Mouse (Mus musculus): ENCODE results near the gene Rnf43. TPM values are rescaled to one million over a fixed set of nuclear protein-coding genes. Genes with fewer than 3 reads are reported as not detected.

Gene Rnf43
- total RNA-seq, 2 experiments from 2014 or later: 0.15 to 0.38 TPM

GRCm38 (mm10) chr11:87779392-87779791 is 116.9 kb downstream of the Rnf43 start:
- no peak for DNase-seq
- intact Hi-C loops (cut with DNase I): loop anchor here (10.0 kb wide), 1 partner anchor 565 kb away; no protein-coding TSS in a partner anchor

- intact Hi-C loops (cut with DNase I): no loop called here
- no peak for DNase-seq
Observed at GRCm38 (mm10) chr11:87780130-87780529, 117.6 kb downstream of the Rnf43 start.

Small RNA genes within 50 kb of the gene (microRNA-seq; reads per million reads assigned to microRNA genes)
- gene Mir142 (0 reads per million in 2 experiments), gene Mir142b (0 reads per million in 2 experiments)

Other genes starting within 250 kb of the Rnf43 start
- gene Gm11492, start 96.1 kb upstream of the Rnf43 start, total RNA-seq (2021): not detected
- 10 to 100 TPM; 11.3 to 11.9 TPM for gene Sept4, start 93.8 kb upstream of the Rnf43 start, total RNA-seq (2021)
- 10 to 100 TPM in 1 of 2 experiments, 1 to 10 TPM in 1; 8.9 to 13.4 TPM for gene Mtmr4, start 70.6 kb upstream of the Rnf43 start, total RNA-seq (2021)
- gene Hsf5, start 45.6 kb upstream of the Rnf43 start, total RNA-seq (2021): not detected
- 10 to 100 TPM; 26.8 to 37.6 TPM for gene Supt4a, start 74.8 kb downstream of the Rnf43 start, total RNA-seq (2021)
- gene Tspoap1, start 97.8 kb downstream of the Rnf43 start, total RNA-seq (2021): under 1 TPM in 1 of 2 experiments, not detected in 1; 0.13 TPM
- gene Mpo, start 130.9 kb downstream of the Rnf43 start, total RNA-seq (2021): not detected
- gene Lpo, start 165.6 kb downstream of the Rnf43 start, total RNA-seq (2021): not detected
- 1 to 10 TPM; 1.3 to 1.8 TPM for gene Mks1, start 190.5 kb downstream of the Rnf43 start, total RNA-seq (2021)
- not detected for gene Epx, start 212.8 kb downstream of the Rnf43 start, total RNA-seq (2021)
- not detected for gene Olfr462, start 229.5 kb downstream of the Rnf43 start, total RNA-seq (2021)
- not detected for gene Olfr463, start 234.7 kb downstream of the Rnf43 start, total RNA-seq (2021)